Mouse (Mus musculus) myocyte (in vitro differentiated cells): Measurements from ENCODE around the gene Dennd5b.

Experiments used
- CEBPB ChIP-seq: IDR thresholded peaks from 2 replicates; pipeline ENCODE4 v1.6.1; 2011; ENCODE audit warnings: mild to moderate bottlenecking, moderate library complexity; ENCODE audit not compliant: poor library complexity, insufficient read depth, severe bottlenecking
- E2F4 ChIP-seq: IDR thresholded peaks from one replicate; pipeline ENCODE4 v1.6.1; 2011; ENCODE audit warnings: mild to moderate bottlenecking, control low read depth, moderate library complexity; ENCODE audit not compliant: insufficient read depth
- MAX ChIP-seq: IDR thresholded peaks from one replicate; pipeline ENCODE4 v1.6.1; 2011; ENCODE audit warnings: low read depth, mild to moderate bottlenecking, control low read depth
- MYOD1 ChIP-seq, 3 experiments: IDR thresholded peaks; one replicate each; pipeline ENCODE4 v1.6.1; 2011; ENCODE audit warnings: control low read depth in 2 of 3, low read depth in 2 of 3, mild to moderate bottlenecking in 2 of 3, moderate library complexity in 1 of 3; ENCODE audit not compliant: insufficient read length in 2 of 3, control insufficient read depth in 1 of 3
- MYOG ChIP-seq, 3 experiments: IDR thresholded peaks; one replicate each; pipeline ENCODE4 v1.6.1; 2011; ENCODE audit warnings: control low read depth in 2 of 3, low read depth in 2 of 3, mild to moderate bottlenecking in 2 of 3; ENCODE audit not compliant: insufficient read length in 2 of 3, control insufficient read depth in 1 of 3, insufficient read depth in 1 of 3
- POLR2A ChIP-seq: IDR thresholded peaks from one replicate; pipeline ENCODE4 v1.6.1; 2011; ENCODE audit warnings: low read depth, mild to moderate bottlenecking, control low read depth, moderate library complexity; ENCODE audit not compliant: insufficient read length
- POLR2AphosphoS2 ChIP-seq: IDR thresholded peaks from one replicate; pipeline ENCODE4 v1.6.1; 2011; ENCODE audit warnings: low read depth, control low read depth; ENCODE audit not compliant: insufficient read length
- REST ChIP-seq: IDR thresholded peaks from one replicate; pipeline ENCODE4 v1.6.1; 2011; ENCODE audit warnings: mild to moderate bottlenecking, control low read depth, moderate library complexity; ENCODE audit not compliant: insufficient read depth, insufficient read length
- SRF ChIP-seq: IDR thresholded peaks from one replicate; pipeline ENCODE4 v1.6.1; 2011; ENCODE audit warnings: low read depth; ENCODE audit not compliant: control insufficient read depth, insufficient read length
- TCF12 ChIP-seq: IDR thresholded peaks from one replicate; pipeline ENCODE4 v1.6.1; 2011; ENCODE audit warnings: mild to moderate bottlenecking, control low read depth; ENCODE audit not compliant: poor library complexity, insufficient read depth, severe bottlenecking
- TCF3 ChIP-seq: IDR thresholded peaks from one replicate; pipeline ENCODE4 v1.6.1; 2011; ENCODE audit warnings: low read depth, control low read depth; ENCODE audit not compliant: insufficient read length
- USF1 ChIP-seq: IDR thresholded peaks from one replicate; pipeline ENCODE4 v1.6.1; 2011; ENCODE audit warnings: low read depth, mild to moderate bottlenecking, control low read depth, moderate library complexity

GRCm38 (mm10) chr6:148946881-148947405, 154.5 kb downstream of the Dennd5b start:
- no peak for TF ChIP-seq USF1
- no peak for TF ChIP-seq E2F4
- TF ChIP-seq POLR2A: no peak
- no peak for TF ChIP-seq MYOG (IDR thresholded peaks at IDR 0.05; ENCODE audit: control insufficient read depth in 1 of 3, insufficient read depth in 1 of 3, insufficient read length in 2 of 3, low read depth in 2 of 3)
- no peak for TF ChIP-seq MYOD1 (IDR thresholded peaks at IDR 0.05; ENCODE audit: control insufficient read depth in 1 of 3, insufficient read length in 2 of 3, low read depth in 2 of 3)
- TF ChIP-seq MAX: no peak
- no peak for TF ChIP-seq SRF
- TF ChIP-seq POLR2AphosphoS2: no peak
- no peak for TF ChIP-seq REST
- TF ChIP-seq CEBPB: no peak
- TF ChIP-seq TCF3: no peak
- TF ChIP-seq TCF12: no peak
